Mouse (Mus musculus) liver, embryonic 14.5 days (tissue): ENCODE measurements around the gene Tdpoz2.
"Not testable (repeated sequence)": the region's sequence is repeated elsewhere in the genome, so short reads cannot be mapped to it uniquely, and the experiment has no call there.

Experiments
- CTCF ChIP-seq: IDR thresholded peaks from 2 replicates; pipeline ENCODE4 v1.5.1; 2016; ENCODE audit warnings: antibody characterized with exemption, low read depth, control low read depth
- EP300 ChIP-seq: IDR thresholded peaks from 2 replicates; pipeline ENCODE4 v1.6.1; 2016; ENCODE audit warnings: antibody characterized with exemption, low read depth

GRCm38 (mm10) chr3:93608970-93609369, 43.5 kb downstream of the Tdpoz2 start:
- TF ChIP-seq CTCF: peak; percentile 56
- TF ChIP-seq EP300: not testable (repeated sequence)
